Mouse (Mus musculus) C2C12 (cell line): ENCODE measurements around the gene D130052B06Rik. TPM values are rescaled to one million over a fixed set of nuclear protein-coding genes. Genes with fewer than 3 reads are reported as not detected.

Source experiments
- H3K27me3 ChIP-seq: one replicate; pipeline ENCODE4 v1.6.1; 2011; ENCODE audit not compliant: control insufficient read depth, insufficient read depth, insufficient read length
- H3K36me3 ChIP-seq: one replicate; pipeline ENCODE4 v1.6.1; 2011; ENCODE audit not compliant: control insufficient read depth, insufficient read depth
- H3K4me3 ChIP-seq: one replicate; pipeline ENCODE4 v1.5.1; 2011; ENCODE audit warnings: mild to moderate bottlenecking, control low read depth; ENCODE audit not compliant: poor library complexity, insufficient read depth, severe bottlenecking
- H3K79me2 ChIP-seq: one replicate; pipeline ENCODE4 v1.6.1; 2011; ENCODE audit not compliant: control insufficient read depth, insufficient read depth
- H3K79me3 ChIP-seq: one replicate; pipeline ENCODE4 v1.6.1; 2011; ENCODE audit warnings: low read depth, control low read depth
- H3ac ChIP-seq: one replicate; pipeline ENCODE3; 2011; ENCODE audit warnings: low read depth; ENCODE audit not compliant: control insufficient read depth, insufficient read length
- CEBPB ChIP-seq: IDR thresholded peaks from one replicate; pipeline ENCODE4 v1.6.1; 2011; ENCODE audit warnings: low read depth, mild to moderate bottlenecking, control low read depth, moderate library complexity
- CTCF ChIP-seq: IDR thresholded peaks from one replicate; pipeline ENCODE4 v1.5.1; 2011; ENCODE audit not compliant: control insufficient read depth, insufficient read depth, insufficient read length
- FOSL1 ChIP-seq: IDR thresholded peaks from one replicate; pipeline ENCODE4 v1.8.0; 2011; ENCODE audit warnings: mild to moderate bottlenecking, low read length; ENCODE audit not compliant: poor library complexity, insufficient read depth, severe bottlenecking
- MAX ChIP-seq: IDR thresholded peaks from one replicate; pipeline ENCODE4 v1.6.1; 2011; ENCODE audit warnings: mild to moderate bottlenecking, control low read depth
- MYOD1 ChIP-seq: IDR thresholded peaks from one replicate; pipeline ENCODE4 v1.6.1; 2011; ENCODE audit warnings: low read depth; ENCODE audit not compliant: control insufficient read depth, insufficient read length
- MYOG ChIP-seq: IDR thresholded peaks from one replicate; pipeline ENCODE4 v1.6.1; 2011; ENCODE audit not compliant: control insufficient read depth, insufficient read length; ENCODE audit errors: extremely low read depth
- USF1 ChIP-seq: IDR thresholded peaks from one replicate; pipeline ENCODE4 v1.6.1; 2011; ENCODE audit warnings: low read depth, mild to moderate bottlenecking, control low read depth, moderate library complexity
- long read RNA-seq, 2 experiments: library from polyadenylated mRNA; unstranded; transcript quantifications; one replicate each; pipeline ENCODE4 v2.0.0; 2019 to 2020
- polyA plus RNA-seq: library from polyadenylated mRNA; unstranded; fragments of >200 nt; fragmentation: generic; extraction: Trizol; gene quantifications from one replicate; pipeline ENCODE4 v1.2.1, GENCODE M21; 2012; ENCODE audit warnings: missing spikeins

Gene D130052B06Rik
- polyA plus RNA-seq = not detected
- long read RNA-seq, experiment 1 = 0 reads
- long read RNA-seq, experiment 2 = 0 reads

DNA sequence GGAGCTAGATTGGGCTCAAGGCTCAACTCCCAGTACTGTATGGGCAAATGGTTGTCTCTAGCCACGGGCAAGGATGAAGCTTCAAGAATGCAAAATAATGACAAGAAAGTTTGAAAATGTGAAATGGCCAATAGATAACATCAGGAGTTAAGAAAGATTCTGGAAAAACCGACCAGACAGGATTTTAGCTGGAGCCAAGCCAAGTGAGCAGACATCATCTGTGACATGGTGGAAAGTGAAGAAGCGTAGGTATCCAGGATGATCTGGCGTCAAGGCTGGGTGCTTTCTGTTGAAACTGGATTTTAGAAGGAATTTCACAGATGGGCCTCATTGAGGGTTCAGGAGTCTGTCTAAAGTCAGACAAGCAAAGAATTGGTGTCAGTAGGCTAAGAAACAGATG, at the start of gene D130052B06Rik:
Gene D130052B06Rik, plus strand, starts transcription at position 317 of the 400 bp plus-strand sequence.
- Histone ChIP-seq H3K4me3 (no peak within 1 kb of the TSS), H3ac (no peak within 1 kb of the TSS), H3K27me3 (peaks cover 10% of the 10 kb centered on the region), H3K36me3 (no peaks in the 10 kb centered on the region), H3K79me2 (no peaks in the 10 kb centered on the region), H3K79me3 (no peaks in the 10 kb centered on the region)
- TF ChIP-seq MYOD1 (no peak), MAX (no peak), FOSL1 (no peak), CTCF (no peak), MYOG (no peak), USF1 (no peak), CEBPB (no peak)

DNA sequence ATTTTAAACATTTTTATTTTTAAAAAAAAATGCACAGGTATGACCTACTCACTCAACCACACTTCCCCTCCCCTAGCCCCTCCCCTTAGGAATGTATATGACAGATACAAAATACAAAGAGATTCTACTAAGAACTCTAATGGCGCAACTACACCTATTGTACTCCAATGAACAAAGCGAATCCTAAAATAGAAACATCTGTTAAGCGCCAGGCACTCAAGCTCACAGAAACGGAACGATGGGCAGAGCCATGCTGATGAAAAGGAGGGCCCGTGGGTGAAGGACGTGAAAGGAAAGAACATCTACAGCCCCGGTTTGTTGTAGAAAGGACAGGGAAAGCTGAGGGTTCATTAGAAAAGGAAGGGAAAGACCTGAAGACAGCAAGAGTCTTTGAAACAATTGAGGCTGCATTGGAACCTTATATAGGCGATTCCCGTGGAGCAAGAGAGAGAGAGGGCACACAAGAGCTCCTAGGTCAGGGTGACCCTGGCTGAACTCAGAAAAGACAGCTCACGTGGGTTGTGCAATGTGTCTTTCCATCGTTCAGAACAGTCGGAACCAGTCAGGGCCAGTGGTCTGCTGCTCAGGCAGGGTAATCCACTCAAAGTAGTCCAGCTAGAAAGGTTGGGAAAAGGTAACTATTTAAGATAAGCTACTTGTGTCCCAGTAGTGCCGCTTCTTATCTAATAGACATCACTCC, 48.1 kb upstream of the D130052B06Rik start:
- Histone ChIP-seq H3K4me3 (no peak overlapping the region), H3K79me3 (no peaks in the 10 kb centered on the region), H3K27me3 (no peaks in the 10 kb centered on the region), H3K79me2 (no peaks in the 10 kb centered on the region), H3K36me3 (no peaks in the 10 kb centered on the region), H3ac (no peak overlapping the region)
- TF ChIP-seq MAX (no peak), MYOD1 (no peak), FOSL1 (no peak), CEBPB (no peak), MYOG (no peak), USF1 (no peak), CTCF (no peak)

DNA sequence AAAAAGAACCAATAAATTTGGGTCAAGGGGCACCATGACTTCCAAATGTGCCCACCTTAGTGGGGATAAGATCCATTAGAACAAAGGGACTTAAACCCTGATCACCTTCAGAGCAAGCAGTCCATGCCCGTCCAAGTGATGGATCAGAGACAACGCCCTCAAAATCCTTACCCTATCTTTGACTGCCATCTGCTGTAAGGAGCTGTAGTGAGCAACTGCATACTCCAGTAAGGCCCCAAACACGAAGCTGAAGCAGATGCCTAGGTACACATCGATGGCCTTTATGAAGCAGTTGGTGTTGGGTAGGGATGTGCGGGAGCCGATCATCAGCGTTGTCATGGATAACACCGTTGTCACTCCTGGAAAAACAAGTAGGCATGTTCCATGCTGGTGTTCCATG, 45.0 kb upstream of the D130052B06Rik start:
- H3K4me3 ChIP-seq = no peak overlapping the region
- no peak overlapping the region for H3ac ChIP-seq
- no peaks in the 10 kb centered on the region for H3K79me3 ChIP-seq
- no peaks in the 10 kb centered on the region for H3K79me2 ChIP-seq
- no peaks in the 10 kb centered on the region for H3K27me3 ChIP-seq
- H3K36me3 ChIP-seq = no peaks in the 10 kb centered on the region
- no peak for TF ChIP-seq CEBPB
- TF ChIP-seq MAX = no peak
- no peak for TF ChIP-seq USF1
- TF ChIP-seq MYOD1 = no peak
- no peak for TF ChIP-seq CTCF
- no peak for TF ChIP-seq MYOG
- no peak for TF ChIP-seq FOSL1

DNA sequence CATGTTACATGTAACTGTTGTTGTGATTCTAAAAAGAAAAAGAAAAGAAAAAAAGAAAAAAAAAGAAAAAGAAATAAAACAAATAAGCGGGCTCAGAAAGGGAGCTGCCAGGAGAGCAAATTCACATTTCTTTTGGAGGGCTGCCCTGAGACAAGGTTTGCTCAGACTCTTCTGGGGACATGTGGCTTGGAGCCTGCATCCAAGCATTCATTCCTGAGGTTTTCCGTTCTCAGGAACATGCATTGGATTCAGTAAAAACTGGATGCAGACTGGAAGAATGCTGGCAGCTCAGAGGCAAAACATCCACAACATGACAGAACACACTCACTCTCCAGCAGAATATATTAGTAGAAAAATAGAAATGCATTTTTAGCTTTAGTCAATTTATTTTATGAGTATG, 35.2 kb upstream of the D130052B06Rik start:
- no peaks in the 10 kb centered on the region for H3K27me3 ChIP-seq
- TF ChIP-seq MYOG (no peak), FOSL1 (no peak), USF1 (no peak), MYOD1 (no peak), MAX (no peak)
- H3K36me3 ChIP-seq = no peaks in the 10 kb centered on the region
- H3K4me3 ChIP-seq = no peak overlapping the region
- H3K79me3 ChIP-seq = no peaks in the 10 kb centered on the region
- no peak overlapping the region for H3ac ChIP-seq
- H3K79me2 ChIP-seq = no peaks in the 10 kb centered on the region

DNA sequence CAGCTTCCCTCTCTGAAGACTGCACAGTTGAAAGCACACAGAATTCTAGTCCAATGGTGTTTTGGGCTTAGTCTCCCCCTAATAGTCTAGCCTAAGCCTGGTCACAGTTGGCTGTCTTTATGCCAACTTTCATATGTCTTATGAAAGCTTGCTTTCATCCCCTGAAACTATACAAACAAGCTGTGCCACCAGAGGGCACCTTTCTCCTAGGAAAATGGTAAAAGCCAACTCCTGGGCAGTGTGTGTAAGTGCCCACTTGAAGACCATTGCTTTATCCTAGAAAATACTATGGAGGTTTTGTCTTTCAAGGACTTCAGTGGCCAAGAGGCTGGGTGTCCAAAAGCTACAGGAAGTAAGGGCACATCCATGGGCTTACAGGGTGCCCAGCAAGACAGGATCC, 28.7 kb upstream of the D130052B06Rik start:
- no peaks in the 10 kb centered on the region for H3K36me3 ChIP-seq
- H3K79me3 ChIP-seq = no peaks in the 10 kb centered on the region
- no peak overlapping the region for H3ac ChIP-seq
- TF ChIP-seq CEBPB (no peak), CTCF (no peak), MAX (no peak), USF1 (no peak), MYOG (no peak), FOSL1 (no peak), MYOD1 (no peak)
- H3K79me2 ChIP-seq = no peaks in the 10 kb centered on the region
- no peak overlapping the region for H3K4me3 ChIP-seq
- H3K27me3 ChIP-seq = no peaks in the 10 kb centered on the region

DNA sequence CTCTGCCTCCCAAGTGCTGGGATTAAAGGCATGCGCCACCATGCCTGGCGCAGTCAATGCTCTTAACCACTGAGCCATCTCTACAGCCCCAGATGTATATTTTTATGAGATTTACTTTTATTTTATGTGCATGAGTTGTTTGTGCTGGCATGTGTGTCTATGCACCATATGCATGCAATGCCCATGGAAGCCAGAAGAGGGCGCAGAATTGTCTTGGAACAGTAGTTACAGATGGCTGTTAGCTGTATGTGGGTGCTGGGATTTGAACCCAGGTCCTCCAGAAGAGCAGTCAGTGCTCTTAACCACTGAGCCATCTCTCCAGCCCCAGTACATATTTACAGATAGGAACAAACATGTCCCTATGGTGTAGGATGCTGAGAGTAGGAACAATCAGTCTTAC, 24.2 kb upstream of the D130052B06Rik start:
- Histone ChIP-seq H3K4me3 (no peak overlapping the region), H3K36me3 (no peaks in the 10 kb centered on the region), H3K27me3 (no peaks in the 10 kb centered on the region), H3K79me2 (no peaks in the 10 kb centered on the region), H3ac (no peak overlapping the region), H3K79me3 (no peaks in the 10 kb centered on the region)
- TF ChIP-seq MYOG (no peak), MAX (no peak), CTCF (no peak), FOSL1 (no peak), CEBPB (no peak), USF1 (no peak), MYOD1 (no peak)
